Mouse (Mus musculus) kidney, adult 8-10 months (tissue): ENCODE data around the gene Asb1.
A peak's percentile ranks its signal among the peaks of the same experiment; 100 is the strongest.

Experiments
- DNase-seq, 2 experiments: peaks; one replicate each; pipeline ENCODE4 v3.0.0; 2022

Asb1 gene

DNA sequence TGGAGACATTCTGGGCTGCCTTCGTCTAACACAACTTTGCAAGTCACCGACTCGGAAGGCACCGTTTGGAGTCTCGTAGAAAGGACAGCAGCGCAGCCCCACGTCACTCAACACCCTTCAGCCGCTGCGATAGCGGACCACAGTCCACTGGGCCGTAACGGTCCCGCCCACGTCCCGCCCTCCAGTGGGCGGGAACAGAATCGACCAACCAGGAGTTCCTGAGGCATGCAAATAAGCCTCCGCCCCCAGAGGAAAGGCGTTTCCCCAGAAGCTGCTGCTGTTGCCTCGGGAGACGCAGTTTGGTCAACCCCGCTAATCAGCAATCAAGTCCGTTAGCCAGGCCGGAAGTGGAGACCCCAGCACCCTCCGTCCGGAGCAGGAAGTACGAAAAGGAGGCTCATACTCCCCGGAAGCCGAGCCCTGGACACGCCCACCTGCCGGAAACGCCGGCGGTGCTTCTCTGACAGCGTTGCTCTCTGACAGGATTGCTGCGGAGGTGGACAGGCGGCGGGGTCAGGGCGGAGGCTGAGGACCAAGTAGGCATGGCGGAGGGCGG is at the start of gene Asb1:
Gene Asb1, plus strand, starts transcription at position 274 of the 556 bp plus-strand sequence.
- DNase-seq = peak; percentile 97 to 98

DNA sequence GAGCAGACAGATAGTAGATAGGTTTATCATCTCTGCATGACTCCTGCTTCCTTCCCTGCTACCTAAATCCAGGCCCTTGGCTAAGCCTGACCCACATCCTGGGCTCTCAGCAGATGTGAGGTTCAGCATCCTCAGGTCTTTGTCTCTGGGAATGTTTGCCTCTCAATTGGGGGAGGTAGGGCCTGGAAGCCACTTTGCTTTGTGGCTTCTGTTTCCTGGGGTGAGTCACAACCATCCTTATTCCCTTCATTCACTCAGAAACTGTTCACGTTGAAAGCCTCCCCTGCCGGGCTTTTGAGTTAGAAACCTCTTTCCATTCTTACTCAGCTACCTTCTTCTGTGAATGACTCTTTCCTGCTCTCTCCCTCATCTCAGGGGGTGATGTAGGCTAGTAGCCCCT is 47.6 kb upstream of the Asb1 start:
- DNase-seq = no peak

DNA sequence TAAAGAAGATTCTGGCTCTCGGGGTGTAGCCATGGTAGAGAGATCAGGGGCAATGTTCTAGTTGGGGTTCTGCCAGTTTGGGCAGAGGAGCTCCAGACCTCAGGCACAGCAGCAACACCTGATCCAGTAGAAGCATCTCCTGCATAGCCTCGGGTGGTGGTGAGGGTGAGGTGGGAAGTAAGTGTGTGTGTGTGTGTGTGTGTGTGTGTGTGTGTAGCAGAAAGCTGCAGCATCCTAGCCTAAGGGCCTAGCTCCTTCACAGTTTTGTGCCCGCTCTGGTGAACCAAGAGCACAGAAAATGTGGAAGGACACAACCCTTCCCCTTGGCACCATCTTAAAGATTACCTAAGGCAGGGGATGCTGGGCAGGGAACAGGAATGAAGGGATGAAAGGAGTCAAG is 46.4 kb upstream of the Asb1 start:
- DNase-seq = no peak

DNA sequence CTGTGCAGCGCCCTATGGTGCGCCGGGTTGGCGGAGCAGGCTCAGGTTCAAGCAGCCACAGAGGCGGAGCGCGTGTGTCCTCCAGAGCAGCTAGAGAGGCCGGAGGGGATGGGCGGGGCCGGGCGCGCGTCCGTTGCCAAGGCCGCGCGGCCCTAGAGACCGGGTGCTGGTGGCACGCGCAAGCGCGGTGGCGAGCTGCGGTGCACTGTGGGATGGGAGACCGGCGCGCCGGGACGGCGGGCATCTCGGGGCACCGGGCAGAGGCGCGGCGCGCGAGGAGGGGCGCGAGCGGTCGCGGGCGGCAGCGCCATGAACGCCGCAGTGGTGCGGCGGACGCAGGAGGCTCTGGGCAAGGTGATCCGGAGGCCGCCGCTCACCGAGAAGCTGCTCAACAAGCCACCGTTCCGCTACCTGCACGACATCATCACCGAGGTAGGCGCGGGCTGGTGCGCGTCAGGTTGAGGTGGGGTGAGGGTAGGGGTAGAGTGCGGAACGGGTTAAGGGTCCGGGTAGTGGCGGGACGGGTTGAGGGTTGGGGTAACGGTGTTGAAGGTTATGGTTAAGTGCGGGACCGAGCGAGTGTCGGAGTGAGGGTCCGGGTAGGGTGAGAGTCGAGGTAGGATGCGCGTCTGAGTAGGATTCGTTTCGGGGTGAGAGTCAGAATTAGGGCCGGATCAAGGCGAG is 45.7 kb upstream of the Asb1 start, which contains the start of gene Traf3ip1:
Gene Traf3ip1, plus strand, starts transcription at position 191 of the 684 bp plus-strand sequence.
- DNase-seq = peak; percentile 93

DNA sequence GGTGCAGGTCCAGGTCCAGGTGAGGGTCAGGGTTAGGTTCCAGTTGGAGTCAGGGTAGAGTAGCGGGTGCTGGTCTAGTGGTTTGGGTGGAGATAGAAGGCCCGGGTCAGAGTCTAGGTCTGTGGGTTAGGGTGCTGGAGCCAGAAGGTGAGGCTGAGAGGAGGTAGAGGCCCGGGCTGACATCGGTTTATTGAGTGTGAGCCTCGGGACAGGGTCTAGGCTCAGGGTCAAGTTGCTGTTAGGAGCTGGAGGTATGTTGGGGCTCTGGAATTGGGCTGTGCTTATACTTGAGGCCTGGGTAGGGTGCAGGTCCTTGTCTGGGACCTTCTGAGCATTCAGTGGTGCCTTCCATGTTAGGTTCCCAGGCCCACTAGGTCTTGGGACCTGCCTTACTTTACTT is 45.0 kb upstream of the Asb1 start:
- no peak for DNase-seq

DNA sequence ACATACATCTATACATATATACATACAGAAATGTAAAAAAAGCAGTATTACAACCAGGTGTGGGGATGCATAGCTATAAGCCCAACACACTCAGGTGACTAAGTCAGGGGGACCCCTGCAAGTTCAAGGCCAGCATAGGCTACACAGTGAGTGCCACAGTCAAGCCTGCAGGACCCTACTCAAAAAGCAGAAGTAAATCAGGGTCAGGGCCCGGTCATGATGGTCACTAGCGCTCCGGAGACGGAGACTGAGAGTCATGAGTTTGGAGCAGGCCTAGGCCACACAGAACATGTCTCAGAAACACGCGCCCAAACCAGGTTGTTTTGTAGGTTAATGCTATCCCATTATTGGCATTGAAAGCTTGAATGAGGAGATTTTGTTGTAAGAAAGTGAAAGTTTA is 41.8 kb upstream of the Asb1 start:
- DNase-seq = no peak

DNA sequence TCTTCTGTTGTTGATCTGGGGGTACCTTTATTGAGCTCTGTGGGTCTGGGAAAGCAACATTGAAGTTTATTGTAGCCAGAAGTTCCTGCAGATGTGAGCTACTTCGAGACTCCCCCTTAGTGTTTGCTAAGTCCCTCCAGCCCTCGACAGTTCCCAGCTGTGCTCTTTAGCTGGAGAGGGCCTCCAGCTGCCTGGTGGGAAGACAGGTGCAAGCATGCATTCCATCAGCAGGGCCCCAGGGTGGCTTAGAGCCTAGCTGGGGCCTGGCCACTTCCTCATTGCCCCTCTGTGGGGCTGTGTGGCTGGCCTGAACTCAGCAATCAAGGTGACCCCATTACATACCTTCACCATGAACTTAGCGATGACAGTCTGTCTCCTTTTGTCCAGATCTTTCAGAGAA is 35.7 kb upstream of the Asb1 start:
- no peak for DNase-seq

DNA sequence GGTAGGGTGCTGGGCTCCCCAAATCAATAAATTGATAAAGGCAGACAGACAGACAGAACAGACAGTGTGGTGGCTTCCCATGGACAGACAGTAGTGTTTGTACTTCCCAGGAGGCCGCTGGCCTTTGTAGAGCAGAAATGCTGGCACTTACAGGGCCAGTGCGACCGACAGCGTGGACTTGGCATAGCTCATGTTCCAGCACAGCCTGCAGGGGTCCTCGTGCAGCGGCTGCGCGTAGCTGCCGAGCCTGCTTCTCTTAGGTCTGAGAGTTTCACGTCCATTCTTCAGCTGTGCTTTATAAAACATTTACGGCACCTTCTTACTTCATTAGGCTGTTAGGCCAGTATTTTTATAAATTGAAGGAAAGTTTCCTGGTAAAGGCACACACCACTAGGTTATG is 25.4 kb upstream of the Asb1 start:
- no peak for DNase-seq

DNA sequence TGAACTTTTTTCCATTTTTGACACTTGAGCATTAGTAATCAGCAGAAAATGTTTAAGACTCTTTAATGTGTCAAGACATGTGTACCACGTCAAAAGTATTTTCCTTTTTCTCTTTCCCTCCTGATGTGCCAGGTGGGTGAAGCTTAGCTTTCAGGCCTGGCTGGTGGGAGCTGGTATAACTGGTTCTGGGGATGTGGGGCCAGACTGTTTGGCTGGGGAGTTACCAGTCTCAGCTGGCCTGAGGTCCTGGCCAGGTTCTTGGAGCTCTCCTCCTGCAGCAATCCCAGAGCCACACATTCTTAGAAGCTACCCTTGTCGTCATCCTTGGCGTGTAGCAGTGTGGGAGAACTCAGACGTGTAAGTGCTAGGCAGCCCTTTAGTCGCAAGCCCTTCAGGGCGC is 24.7 kb upstream of the Asb1 start:
- no peak for DNase-seq

DNA sequence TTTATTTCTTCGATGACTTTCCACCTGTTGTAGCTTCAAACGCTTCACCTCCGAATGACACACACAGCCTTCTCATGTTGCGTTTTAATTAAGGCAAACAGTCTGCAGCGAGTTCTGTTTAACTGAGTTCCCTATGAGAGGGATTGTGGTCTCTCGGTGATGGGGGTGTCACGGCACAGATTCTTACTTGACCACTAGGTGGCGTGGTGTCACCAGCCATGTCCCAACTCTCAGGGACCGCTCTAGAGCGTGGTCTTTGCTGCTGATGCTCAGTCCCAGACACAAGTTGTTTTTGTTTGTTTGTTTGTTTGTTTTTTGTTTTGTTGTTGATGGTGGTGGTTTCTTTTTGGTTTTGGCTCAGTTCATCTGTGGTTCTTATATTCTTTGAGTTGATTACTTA is 16.6 kb upstream of the Asb1 start:
- peak; percentile 23 to 52 for DNase-seq

DNA sequence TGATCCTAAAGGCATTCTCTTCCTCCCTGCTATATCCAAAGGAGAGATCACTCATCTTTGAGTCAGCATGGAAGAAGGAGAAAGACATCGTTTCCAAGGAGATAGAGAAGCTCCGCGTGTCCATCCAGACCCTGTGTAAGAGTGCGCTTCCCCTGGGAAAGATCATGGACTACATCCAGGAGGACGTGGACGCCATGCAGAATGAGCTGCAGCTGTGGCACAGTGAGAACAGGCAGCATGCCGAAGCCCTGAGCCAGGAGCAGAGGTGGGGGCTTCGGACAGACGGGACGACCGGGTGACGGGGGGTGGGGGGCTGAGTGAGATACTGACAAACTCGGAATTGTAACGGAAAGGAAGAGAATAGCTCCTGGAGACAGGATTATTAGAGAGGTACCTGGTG is 14.5 kb upstream of the Asb1 start:
- no peak for DNase-seq

DNA sequence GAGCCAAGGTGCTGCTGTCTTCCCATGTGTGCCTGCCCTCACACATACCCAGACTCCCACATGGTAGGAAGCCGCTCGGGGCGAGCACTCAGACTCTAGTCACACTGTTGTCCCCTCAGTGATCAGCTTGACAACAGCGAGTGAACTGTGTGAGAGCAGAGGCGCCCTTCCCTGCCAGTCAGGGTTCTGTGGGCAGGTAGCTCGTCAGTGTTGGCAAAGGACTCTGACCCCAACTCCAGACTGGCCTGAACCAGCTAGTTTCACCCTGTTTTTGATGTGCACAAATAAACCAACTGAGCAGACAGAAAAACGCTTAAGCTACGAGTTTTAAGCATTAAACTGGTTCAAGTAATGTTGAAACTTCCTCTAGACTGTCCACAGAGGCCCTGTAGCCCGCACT is 10.2 kb upstream of the Asb1 start:
- peak; percentile 70 to 77 for DNase-seq

DNA sequence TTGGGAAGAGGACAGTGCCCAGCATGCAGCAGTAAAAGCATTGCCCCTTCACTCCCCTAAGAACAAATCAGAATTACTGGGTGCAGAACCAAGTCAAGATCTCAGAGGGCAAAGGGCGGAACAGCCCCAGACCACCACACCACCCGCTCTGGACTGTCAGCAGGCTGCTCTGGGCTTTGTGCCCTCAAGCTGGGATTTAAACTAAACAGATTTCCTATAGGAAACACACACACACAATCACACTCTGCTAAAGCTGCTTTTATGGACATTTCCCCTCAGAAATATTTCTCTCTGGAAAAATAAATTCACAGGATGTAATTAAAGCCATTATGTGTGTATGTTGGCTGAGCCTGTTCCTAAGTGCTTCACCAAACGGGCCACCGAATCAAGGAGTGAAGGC is 8.1 kb upstream of the Asb1 start:
- DNase-seq = no peak

DNA sequence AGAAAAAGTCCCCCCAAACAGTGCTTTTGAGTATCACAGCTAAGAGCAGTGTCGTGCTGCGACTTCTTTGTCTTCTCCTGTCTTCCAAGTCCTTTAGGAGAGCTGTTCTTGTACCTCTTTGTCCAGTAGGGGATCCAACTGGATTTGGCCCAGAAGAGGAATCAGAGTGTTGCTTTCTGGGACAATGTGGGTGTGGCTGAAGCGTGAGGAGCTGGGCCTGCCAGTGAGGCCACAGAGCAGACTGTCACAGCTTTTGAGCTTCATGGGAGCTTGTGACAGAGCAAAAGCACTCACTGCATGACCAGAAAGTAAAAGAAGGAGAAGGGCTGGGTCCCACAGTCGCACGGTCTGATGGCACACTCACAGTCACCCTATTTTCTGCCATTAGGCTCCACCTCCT is 7.5 kb upstream of the Asb1 start:
- DNase-seq = no peak

DNA sequence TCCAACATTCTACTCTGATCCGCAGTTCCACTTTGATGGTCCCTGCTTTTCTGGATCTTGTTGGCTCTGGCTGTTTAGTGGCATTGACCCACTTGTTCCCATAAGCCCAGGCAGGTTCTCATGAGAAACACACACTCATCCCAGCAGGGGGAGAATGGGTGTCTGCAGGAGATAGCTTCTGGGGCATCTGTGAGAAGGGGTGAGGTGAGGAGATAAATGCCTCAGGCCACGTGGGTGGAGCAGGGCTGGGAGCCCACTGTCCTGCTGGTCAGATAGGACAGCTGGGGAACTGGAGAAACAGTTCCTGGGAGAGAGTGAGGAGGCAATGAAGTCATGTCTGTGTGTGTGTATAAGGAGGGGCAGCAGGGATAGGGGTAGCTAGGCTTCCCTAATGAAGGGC is 6.9 kb upstream of the Asb1 start:
- no peak for DNase-seq

DNA sequence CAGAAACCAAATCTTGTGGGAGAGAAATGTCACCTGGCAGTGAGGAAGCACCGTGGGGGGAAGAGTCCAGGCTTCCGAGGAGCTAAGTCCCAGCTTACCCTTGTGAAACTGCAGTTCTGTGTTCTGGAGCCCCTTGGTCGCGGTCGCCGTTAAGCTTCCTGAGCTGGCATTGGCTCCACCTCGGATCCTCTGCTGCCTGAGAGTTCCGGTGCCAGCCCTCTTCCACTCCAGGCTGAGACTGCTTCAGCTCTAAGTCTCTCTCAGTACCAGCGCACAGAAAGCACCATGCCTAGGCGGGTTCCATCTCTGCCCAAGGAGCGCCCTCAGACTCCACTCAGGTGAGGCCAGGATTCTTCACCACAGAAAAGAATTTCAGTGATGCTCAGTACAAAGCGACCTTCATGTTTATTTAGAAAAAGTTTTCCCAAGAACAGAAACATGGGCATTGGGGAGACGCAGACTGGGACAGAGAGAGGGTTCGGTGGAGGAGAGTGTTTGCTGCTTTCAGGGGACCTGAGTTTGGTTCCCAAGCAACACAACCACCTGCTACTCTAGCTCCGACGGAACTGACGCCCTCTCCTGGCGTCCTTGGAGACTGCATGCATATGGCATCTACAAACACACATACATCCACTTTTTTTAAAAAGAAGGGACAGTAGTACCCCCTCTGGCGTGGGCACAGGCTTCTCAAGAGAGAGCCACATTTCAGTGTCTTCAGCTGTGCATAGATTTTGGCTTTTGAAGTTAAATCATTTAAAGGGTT is 6.2 kb upstream of the Asb1 start:
- DNase-seq = no peak

DNA sequence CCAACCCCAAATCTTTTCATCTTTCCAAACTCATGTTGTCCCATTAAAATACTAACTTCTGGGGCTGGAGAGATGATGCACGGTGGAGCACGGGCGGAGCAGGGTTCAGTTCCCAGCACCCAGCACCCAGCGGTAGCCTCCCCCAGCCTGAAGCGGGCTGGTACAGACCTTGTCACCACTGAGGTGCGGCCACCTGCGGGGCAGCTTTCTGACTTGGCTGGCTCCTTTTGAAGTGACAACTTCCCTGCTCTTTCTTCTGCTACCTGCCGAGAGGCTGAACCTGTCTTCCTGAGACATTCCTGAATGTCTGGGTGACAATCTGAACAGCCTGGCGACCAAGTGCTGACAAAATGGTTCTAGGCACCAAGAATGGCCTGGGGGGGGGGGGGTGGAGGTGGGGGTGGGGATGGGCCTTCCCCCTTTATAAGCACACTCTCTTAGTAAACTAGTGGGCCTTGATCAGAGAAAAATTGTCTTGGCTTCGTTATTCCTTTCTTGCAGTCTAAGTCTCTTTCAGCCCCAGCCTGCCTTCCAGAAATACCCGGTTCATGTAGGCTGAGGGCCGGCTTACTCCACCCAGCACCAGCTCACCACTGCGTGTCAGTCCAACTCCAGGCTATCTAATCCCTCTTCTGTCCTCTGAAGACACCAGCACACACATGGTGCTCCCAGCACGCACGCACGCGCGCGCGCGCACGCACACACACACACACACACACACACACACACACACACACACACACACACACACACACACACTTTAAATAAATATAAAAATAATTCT is 2.4 kb upstream of the Asb1 start:
- no peak for DNase-seq

DNA sequence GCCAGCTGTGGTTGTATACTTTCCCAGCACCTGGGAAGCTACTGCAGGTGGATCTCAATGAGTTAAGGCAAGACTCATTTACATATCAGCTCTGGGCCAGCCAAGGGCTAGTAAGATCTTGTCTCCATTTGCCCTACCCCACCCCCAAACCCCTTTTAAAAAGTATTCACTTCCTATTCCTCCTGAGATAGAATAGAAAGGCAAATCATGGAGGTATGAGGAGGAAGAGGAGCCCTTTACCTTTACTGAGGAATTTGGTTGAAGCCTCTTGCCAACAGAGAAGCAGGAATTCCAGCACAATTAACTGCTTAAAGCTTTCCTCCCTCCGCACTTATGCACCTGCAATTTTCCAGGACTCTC is 1.8 kb upstream of the Asb1 start:
- DNase-seq = no peak

DNA sequence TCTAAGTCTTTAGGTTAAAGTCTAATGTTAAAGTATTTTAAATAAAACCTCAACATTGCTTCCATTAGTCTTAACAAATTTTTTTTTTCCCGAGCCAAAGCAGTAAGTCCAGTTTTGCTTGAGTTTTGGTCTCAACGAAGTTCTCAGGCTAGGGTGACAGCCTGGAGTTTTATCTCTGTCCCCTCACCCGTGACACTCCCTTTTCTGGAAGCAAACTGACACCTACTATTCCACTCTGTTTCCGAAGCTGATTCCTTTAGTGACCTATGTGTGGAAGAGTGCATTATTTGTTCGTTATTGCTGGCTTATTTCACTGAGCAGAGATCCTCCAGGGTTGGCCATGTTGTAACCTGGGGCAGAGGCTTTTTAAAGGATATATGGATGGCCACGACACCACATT is 1.1 kb upstream of the Asb1 start:
- no peak for DNase-seq

DNA sequence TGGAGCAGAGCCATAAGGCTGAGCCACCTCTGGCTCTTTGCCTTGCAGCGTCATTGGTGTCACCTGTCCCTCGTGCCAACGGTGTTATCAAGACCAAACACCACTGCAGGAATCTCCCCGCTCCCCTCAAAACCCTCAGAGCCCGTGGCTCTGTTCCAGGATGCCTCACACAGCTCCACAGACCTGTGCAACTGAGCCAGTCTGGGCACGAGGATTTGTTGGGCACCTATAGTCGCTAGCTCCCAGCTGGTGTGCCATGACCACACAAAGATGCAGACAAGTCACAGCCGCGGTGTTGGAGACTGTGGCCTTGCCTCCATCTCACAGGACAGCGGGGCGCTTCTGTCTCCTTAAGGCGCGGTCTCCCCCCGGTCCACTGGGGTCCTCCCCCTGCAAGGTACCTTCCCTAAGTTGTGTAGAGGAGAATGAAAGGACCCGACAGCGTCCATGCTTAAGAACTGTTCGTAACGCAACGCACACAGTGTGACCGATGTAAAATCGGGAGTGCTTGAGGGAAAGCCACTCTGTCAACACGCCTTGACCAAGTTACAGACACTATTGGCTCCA is 557 bp upstream of the Asb1 start:
- peak; percentile 21 to 26 for DNase-seq

DNA sequence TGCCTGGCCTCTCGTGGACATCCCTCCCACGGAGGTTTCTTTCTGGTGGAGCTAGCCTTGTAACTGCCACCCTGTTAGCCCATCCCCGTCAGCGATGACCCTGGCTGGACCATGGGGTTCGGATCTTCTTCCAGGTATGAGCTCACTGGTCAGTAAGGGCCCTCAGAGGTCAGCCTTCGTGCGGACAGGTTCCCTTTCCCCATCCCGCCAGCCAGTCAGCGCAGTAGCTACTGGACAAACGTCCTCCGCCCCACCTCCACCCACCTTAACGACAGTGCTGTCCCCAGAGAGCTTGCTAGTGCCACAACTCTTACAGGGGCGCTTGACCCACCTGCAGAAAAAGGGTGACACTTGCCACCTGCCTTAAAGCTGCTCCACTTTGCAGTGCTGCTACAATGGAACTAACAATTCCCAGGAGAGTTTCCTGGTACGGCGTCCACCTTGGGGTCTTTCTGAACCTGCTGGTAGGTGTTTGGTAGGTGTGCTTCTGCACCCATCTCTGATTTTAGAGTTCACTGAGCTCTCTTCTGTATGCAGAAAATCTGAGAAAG is 773 bp downstream of the Asb1 start:
- DNase-seq = peak in 1 of 2 experiments; percentile 11

DNA sequence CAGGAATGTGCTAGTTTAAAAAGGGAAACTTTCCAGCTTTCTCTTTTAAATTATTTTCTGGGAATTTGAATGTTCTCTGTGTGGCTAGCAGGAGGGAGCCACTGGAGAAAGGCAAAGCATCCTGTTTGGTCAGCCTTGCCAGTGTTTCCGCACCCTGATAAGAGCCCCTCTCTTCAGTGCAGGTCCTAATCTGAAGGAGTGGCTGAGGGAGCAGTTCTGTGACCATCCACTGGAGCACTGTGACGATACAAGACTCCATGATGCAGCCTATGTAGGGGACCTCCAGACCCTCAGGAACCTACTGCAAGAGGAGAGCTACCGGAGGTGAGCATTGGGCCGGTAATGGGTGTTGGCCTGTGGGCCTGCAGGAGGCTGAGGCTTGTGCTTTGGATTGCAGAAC is 3.6 kb downstream of the Asb1 start:
- DNase-seq = no peak

DNA sequence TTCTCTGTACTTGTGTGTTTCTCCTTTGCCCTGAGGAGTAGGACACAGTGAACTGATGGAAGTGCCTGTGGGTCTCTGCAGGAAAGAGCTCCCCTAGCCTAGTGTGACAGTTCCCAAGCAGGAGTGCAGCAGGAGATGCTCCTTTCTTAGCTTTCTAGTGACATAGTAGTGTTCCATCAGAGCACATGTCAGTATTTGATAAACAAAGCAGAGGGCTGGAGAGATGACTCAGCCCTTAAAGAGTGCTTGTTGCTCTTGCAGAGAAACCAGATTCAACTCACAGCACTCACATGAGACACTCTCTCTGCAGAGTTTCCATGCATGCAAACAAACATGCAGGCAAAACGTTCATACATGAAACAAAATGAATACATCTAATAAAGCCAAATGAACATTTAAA is 4.9 kb downstream of the Asb1 start:
- DNase-seq = no peak
